Mouse (Mus musculus) olfactory bulb, adult 2 months (tissue): ENCODE measurements around the gene Trmt44. TPM values are rescaled to one million over a fixed set of nuclear protein-coding genes. Genes with fewer than 3 reads are reported as not detected.

Experiments used
- H3K27ac ChIP-seq: fragments of 200-500 bp; 2 replicates; pipeline ENCODE4 v1.5.1; 2012; ENCODE audit warnings: low read depth, low read length; ENCODE audit not compliant: insufficient read depth
- H3K4me1 ChIP-seq: fragments of 200-500 bp; 2 replicates; pipeline ENCODE4 v1.6.1; 2012; ENCODE audit warnings: low read length; ENCODE audit not compliant: control insufficient read depth, insufficient read depth
- H3K4me3 ChIP-seq: fragments of 200-500 bp; 2 replicates; pipeline ENCODE4 v1.5.1; 2012; ENCODE audit warnings: mild to moderate bottlenecking, low read depth, low read length, moderate library complexity; ENCODE audit not compliant: insufficient read depth
- CTCF ChIP-seq: fragments of 200-500 bp; IDR thresholded peaks from 2 replicates; pipeline ENCODE4 v1.5.1; 2012; ENCODE audit warnings: low read depth, mild to moderate bottlenecking, low read length, moderate library complexity; ENCODE audit not compliant: insufficient read depth
- POLR2A ChIP-seq: fragments of 200-500 bp; IDR thresholded peaks from 2 replicates; pipeline ENCODE4 v1.6.1; 2012; ENCODE audit warnings: mild to moderate bottlenecking, low read depth, low read length, moderate library complexity; ENCODE audit not compliant: insufficient read depth
- WGBS: fragments of 180-500 bp; shearing (Covaris S2); methylation state at CpG from one replicate; pipeline ENCODE4 v1.1.7; 2018; 5-methylcytosine and 5-hydroxymethylcytosine counted together
- polyA plus RNA-seq: library from polyadenylated mRNA; stranded (reverse); fragments of >200 nt; gene quantifications from 2 replicates; pipeline ENCODE4 v1.2.4, GENCODE M21; 2012; ENCODE audit warnings: low replicate concordance; ENCODE audit not compliant: missing spikeins, insufficient read depth, insufficient read length

Gene Trmt44
- not detected in 2 replicates for polyA plus RNA-seq

- H3K27ac ChIP-seq: peak within 1 kb of the TSS; percentile 54
- peak within 1 kb of the TSS; percentile 77 for H3K4me3 ChIP-seq
- H3K4me1 ChIP-seq: 0 out of 2 replicates have a peak, but pooled peaks cover 4% of the 10 kb centered on the region
- 3% methylated on average over 56 of the region's 56 CpGs for WGBS
- TF ChIP-seq CTCF (no peak), POLR2A (peak; percentile 87)
Measured at GRCm38 (mm10) chr5:35574653-35575599, at the start of gene Trmt44. Gene Trmt44, minus strand, starts transcription at chr5:35575070.

DNA sequence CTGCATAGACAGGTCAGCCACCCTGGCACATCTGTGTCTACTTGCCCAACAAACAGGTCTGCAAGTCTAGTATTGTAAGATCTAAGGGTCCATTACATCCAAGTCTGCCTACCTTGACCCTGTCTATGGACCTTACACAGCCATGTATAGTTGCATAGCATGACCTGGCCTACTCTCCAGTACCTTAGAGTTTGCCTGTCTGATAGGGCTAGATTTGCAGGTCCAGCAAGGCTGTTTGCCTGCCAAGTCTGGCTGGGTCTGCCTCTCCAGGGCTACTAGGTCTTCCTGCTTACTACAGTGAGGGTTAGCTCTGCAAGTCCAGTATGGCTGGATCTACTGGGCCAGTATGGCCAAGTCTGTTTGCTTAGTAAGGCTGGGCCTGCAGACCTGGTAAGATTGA is 49.0 kb upstream of the Trmt44 start:
- no peak overlapping the region for H3K4me3 ChIP-seq
- no peak for TF ChIP-seq POLR2A
- TF ChIP-seq CTCF: no peak
- H3K27ac ChIP-seq: no peak overlapping the region
- H3K4me1 ChIP-seq: peaks cover 21% of the 10 kb centered on the region

DNA sequence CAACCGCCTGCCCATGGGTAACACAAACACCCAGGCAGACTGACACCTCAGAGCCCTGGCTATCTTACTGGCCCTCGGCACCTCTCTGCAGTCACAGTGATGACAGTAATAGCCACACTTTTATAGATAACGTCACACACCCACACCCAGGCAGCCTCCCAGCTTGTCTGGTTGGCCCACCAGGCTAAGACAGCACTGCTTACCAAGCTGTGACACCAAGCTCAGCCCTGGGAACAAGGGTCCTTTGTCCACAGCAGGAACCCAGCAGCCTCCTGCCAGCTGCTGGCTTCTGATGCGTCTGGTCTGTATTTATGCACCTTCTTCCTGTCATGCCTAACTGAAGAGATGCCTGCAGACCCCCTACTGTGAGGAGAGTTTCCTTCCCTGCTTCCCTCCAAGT is 46.2 kb upstream of the Trmt44 start:
- no peak for TF ChIP-seq CTCF
- TF ChIP-seq POLR2A: no peak
- WGBS: 46% methylated on average over 4 of the region's 4 CpGs
- no peak overlapping the region for H3K4me3 ChIP-seq

DNA sequence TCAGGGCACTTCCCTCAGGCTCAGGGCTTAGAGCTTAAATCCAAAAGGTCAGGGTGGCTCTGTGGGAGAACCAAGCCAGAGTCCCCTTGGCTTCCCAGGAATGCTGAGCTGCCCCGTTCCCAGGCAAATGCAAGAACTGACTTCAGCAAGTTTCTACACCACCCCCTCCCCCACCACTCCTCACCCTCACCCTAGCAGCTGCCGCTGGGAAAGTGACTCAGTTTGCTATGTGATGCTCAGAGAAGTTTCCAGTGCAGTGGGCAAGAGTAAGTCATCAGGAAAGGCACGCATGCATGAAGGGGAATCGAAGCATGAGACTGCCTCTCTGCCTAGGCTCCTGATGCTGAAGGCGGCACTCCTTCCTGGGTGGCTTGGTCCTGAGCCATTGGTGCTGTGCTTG is 42.1 kb upstream of the Trmt44 start:
- Histone ChIP-seq H3K27ac (0 out of 2 replicates have a peak overlapping the region, but pooled peaks have one; percentile 5), H3K4me3 (no peak overlapping the region), H3K4me1 (peaks cover 15% of the 10 kb centered on the region)
- TF ChIP-seq CTCF (no peak), POLR2A (no peak)
- WGBS: 25% methylated on average over 5 of the region's 5 CpGs

More for the DNA sequence above, 46.2 kb upstream of the Trmt44 start:
- Histone ChIP-seq H3K27ac (no peak overlapping the region), H3K4me1 (peaks cover 22% of the 10 kb centered on the region)

GRCm38 (mm10) chr5:35612722-35613121 is 37.9 kb upstream of the Trmt44 start:
- Histone ChIP-seq H3K27ac (no peak overlapping the region), H3K4me3 (no peak overlapping the region), H3K4me1 (peaks cover 14% of the 10 kb centered on the region)
- WGBS: 90% methylated on average over 8 of the region's 8 CpGs
- TF ChIP-seq POLR2A (no peak), CTCF (no peak)

GRCm38 (mm10) chr5:35611900-35612299 is 37.0 kb upstream of the Trmt44 start:
- no peak overlapping the region for H3K4me3 ChIP-seq

DNA sequence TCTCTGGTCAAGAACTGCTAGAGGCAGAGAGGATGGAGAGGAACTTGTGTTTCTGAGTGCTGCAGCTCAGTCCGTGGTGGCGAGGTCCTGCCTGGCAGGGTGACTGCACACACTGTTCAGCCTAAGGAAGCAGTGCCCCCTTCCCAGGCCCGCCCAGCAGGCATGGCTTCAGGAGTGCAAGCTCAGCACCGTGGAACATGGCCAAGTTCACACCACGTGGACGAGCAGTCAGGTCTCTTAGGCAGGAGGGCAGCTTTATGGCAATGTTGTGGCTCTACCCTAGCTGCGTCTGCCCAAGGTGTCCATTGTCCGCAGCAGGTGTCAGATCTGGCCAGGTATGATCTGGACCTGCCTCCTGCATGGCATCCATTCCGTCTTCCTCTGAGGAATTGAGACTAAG is 36.3 kb upstream of the Trmt44 start:
- H3K4me1 ChIP-seq: peaks cover 7% of the 10 kb centered on the region
- no peak overlapping the region for H3K4me3 ChIP-seq
- no peak overlapping the region for H3K27ac ChIP-seq
- 83% methylated on average over 9 of the region's 9 CpGs for WGBS
- TF ChIP-seq CTCF: no peak
- TF ChIP-seq POLR2A: no peak

More at GRCm38 (mm10) chr5:35611900-35612299, 37.0 kb upstream of the Trmt44 start:
- WGBS: 82% methylated on average over 11 of the region's 11 CpGs
- H3K27ac ChIP-seq: no peak overlapping the region
- TF ChIP-seq CTCF: no peak
- no peak for TF ChIP-seq POLR2A
- peaks cover 9% of the 10 kb centered on the region for H3K4me1 ChIP-seq

GRCm38 (mm10) chr5:35610381-35610780 is 35.5 kb upstream of the Trmt44 start:
- Histone ChIP-seq H3K27ac (no peak overlapping the region), H3K4me1 (peaks cover 7% of the 10 kb centered on the region), H3K4me3 (no peak overlapping the region)
- WGBS: 97% methylated on average over 7 of the region's 7 CpGs
- TF ChIP-seq CTCF (no peak), POLR2A (no peak)

DNA sequence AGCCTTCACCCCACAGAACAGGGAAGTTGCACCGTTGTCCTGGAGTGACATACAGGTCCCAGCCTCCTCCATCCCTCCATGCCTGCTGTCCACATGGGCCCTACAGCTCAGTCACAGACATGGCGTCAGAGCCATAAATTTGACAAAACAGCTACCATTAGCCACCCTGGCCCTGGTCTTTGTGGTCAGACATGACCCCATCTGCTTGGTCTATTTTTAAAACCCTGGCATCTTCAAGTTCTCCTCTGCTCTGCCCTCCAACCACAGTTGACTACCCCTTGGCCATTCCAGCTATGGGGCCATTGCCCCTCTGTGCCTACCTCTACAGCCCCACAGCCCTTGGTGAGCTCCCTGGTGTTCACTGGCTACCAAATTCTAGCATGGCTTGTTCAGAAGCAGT is 35.1 kb upstream of the Trmt44 start:
- WGBS: 85% methylated on average over 2 of the region's 2 CpGs
- Histone ChIP-seq H3K27ac (no peak overlapping the region), H3K4me1 (peaks cover 7% of the 10 kb centered on the region), H3K4me3 (no peak overlapping the region)
- TF ChIP-seq CTCF (no peak), POLR2A (no peak)

DNA sequence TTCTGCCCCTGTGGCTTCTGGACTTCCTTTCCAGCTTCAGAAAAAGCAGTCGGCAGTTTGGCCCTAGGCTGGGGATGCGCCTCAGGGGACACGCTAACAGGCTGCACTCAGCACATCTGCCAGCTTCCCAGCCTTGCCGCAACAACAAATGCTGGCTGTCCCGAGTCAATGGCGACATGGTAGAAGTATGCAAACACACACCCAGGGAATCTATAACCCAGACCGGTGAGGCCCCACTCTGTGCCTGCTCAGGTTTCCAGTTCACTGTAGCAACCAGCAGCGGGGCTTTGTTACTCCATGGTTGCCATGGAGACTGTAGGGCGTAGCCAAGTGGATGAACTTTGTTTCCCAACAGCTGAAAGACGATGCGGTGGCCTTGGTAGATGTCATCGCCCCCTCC is 34.5 kb upstream of the Trmt44 start:
- WGBS: 37% methylated on average over 12 of the region's 12 CpGs
- Histone ChIP-seq H3K4me3 (no peak overlapping the region), H3K27ac (no peak overlapping the region), H3K4me1 (peaks cover 7% of the 10 kb centered on the region)
- TF ChIP-seq CTCF (no peak), POLR2A (no peak)
